Mouse (Mus musculus) small intestine, adult 2 months (tissue): ENCODE measurements around the gene Smim8. TPM values are rescaled to one million over a fixed set of nuclear protein-coding genes. Genes with fewer than 3 reads are reported as not detected.

Experiments used
- H3K27ac ChIP-seq: fragments of 200-500 bp; 2 replicates; pipeline ENCODE4 v1.5.1; 2012; ENCODE audit warnings: low read depth, low read length, control low read depth, inconsistent platforms; ENCODE audit not compliant: insufficient read depth
- H3K27me3 ChIP-seq: fragments of 200-500 bp; 2 replicates; pipeline ENCODE4 v1.6.1; 2012; ENCODE audit warnings: mild to moderate bottlenecking, moderate library complexity, low read length, inconsistent platforms; ENCODE audit not compliant: control insufficient read depth, insufficient read depth
- H3K36me3 ChIP-seq: fragments of 200-500 bp; 2 replicates; pipeline ENCODE4 v1.6.1; 2012; ENCODE audit warnings: mild to moderate bottlenecking, low read length, control low read depth, inconsistent platforms; ENCODE audit not compliant: control insufficient read depth, insufficient read depth
- H3K4me1 ChIP-seq: fragments of 200-500 bp; 2 replicates; pipeline ENCODE4 v1.6.1; 2012; ENCODE audit warnings: low read length, inconsistent platforms, mixed read lengths; ENCODE audit not compliant: control insufficient read depth, insufficient read depth, insufficient read length
- H3K4me3 ChIP-seq: fragments of 200-500 bp; 2 replicates; pipeline ENCODE4 v1.5.1; 2012; ENCODE audit warnings: low read depth, mild to moderate bottlenecking, control low read depth, inconsistent platforms, low read length, moderate library complexity
- CTCF ChIP-seq: fragments of 200-500 bp; IDR thresholded peaks from 2 replicates; pipeline ENCODE4 v1.5.1; 2012; ENCODE audit warnings: low read depth, mild to moderate bottlenecking, control low read depth, inconsistent platforms, low read length, moderate library complexity, mixed read lengths; ENCODE audit not compliant: insufficient replicate concordance, insufficient read length; ENCODE audit errors: extremely low read depth
- POLR2A ChIP-seq: fragments of 200-500 bp; IDR thresholded peaks from 2 replicates; pipeline ENCODE4 v1.6.1; 2012; ENCODE audit warnings: low read depth, mild to moderate bottlenecking, control low read depth, inconsistent platforms, low read length, moderate library complexity
- WGBS: fragments of 180-500 bp; shearing (Covaris S2); methylation state at CpG from one replicate; pipeline ENCODE4 v1.1.7; 2018; 5-methylcytosine and 5-hydroxymethylcytosine counted together
- polyA plus RNA-seq: library from polyadenylated mRNA; depleted of rRNA; stranded (reverse); fragments of >200 nt; gene quantifications from 2 replicates; pipeline ENCODE4 v1.2.3, GENCODE M21; 2012; rRNA removed

The Smim8 gene
- 0.41 and 0.66 TPM in 2 replicates for polyA plus RNA-seq

DNA sequence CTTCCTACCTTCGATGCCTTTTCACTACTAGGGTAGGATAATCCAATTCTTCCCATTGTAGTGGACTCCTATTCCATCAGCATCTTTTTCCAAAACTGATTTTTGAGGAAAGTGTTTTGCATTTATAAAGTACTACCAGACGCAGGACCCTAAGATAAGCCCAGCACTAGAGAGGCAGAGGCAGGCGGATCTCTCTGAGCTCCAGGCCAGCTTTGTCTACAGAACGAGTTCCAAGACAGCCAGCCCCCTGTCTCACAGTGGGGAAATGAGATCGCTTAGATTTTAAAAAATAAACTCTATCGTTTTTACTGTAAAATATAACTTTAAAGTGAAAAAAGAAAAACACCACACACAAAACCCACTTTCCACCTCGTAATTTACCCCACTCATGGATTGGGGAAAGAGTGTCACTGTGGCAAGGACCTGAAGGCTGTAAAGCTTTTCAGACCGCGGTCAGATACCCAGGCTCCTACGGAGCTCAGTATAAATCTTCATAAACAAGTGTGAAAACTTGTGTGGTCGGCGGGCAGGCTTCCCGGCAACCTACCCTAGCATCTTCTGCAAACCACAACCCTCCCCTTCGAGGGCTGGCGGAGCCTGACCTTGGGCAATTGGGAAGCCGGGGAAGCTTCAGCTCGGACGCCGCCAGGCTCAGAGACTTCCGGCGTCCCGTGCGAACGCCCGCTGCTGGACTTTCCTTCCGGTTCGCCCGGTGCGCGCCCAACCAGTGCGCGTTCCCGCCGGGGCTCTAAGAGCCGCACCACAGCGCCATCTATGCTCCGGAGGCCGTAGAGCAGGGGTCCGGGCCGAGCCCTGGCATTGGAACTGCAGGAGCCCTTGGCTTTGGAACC lies at the start of gene Smim8:
Gene Smim8 (minus strand): TSS at position 747 of the 851 bp plus-strand sequence.
- H3K4me3 ChIP-seq, result peak within 1 kb of the TSS; percentile 82
- H3K4me1 ChIP-seq, result no peaks in the 10 kb centered on the region
- H3K27me3 ChIP-seq, result no peaks in the 10 kb centered on the region
- H3K36me3 ChIP-seq, result no peaks in the 10 kb centered on the region
- WGBS, result 3% methylated on average over 40 of the region's 40 CpGs
- peak; percentile 94 for TF ChIP-seq POLR2A
- TF ChIP-seq CTCF, result peak; percentile 89
- peak within 1 kb of the TSS; percentile 57 for H3K27ac ChIP-seq

DNA sequence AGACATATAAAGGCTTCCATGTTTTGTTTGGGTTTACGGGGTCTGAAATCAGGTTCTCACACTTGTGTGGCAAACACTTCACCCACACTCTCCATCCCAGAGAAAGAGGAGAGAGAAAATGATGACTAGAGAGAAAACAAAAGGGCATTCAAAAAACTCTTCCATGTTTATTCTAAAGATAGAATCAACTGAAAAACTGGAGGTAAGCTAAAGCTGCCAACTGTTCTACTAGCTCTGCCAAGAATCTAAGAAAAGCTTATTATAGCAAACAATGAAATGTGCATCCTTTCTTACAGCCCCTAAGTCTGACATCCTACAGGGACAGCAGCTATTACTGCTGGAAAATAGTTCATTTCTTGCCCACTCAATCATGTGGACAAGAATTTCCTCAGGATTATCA lies 45.7 kb upstream of the Smim8 start:
- 97% methylated on average over 1 of the region's 1 CpGs for WGBS
- TF ChIP-seq POLR2A (no peak), CTCF (no peak)
- H3K4me1 ChIP-seq, result no peaks in the 10 kb centered on the region
- no peak overlapping the region for H3K4me3 ChIP-seq
- H3K27me3 ChIP-seq, result no peaks in the 10 kb centered on the region
- no peak overlapping the region for H3K27ac ChIP-seq
- H3K36me3 ChIP-seq, result peaks cover 9% of the 10 kb centered on the region

DNA sequence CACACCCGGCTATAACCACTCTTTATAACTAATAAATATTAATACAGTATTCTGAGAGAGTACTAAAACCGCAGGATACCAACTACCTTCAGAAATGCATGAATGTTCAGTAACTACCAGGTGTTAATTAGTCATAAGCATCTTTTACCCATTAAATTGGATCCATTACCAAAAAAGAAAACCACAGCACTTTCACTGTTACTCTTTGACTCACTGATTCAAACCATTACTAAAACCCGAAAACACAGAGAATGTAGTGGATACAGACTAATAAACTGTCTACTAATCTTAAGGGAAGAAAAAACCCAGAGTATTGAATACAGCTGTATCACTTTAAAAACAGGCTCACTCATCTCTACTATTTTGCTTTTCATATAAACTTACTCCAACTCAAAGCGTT lies 41.7 kb upstream of the Smim8 start:
- Histone ChIP-seq H3K27me3 (no peaks in the 10 kb centered on the region), H3K36me3 (peaks cover 15% of the 10 kb centered on the region), H3K4me3 (no peak overlapping the region), H3K4me1 (no peaks in the 10 kb centered on the region), H3K27ac (no peak overlapping the region)
- 78% methylated on average over 4 of the region's 4 CpGs for WGBS
- no peak for TF ChIP-seq CTCF
- no peak for TF ChIP-seq POLR2A

DNA sequence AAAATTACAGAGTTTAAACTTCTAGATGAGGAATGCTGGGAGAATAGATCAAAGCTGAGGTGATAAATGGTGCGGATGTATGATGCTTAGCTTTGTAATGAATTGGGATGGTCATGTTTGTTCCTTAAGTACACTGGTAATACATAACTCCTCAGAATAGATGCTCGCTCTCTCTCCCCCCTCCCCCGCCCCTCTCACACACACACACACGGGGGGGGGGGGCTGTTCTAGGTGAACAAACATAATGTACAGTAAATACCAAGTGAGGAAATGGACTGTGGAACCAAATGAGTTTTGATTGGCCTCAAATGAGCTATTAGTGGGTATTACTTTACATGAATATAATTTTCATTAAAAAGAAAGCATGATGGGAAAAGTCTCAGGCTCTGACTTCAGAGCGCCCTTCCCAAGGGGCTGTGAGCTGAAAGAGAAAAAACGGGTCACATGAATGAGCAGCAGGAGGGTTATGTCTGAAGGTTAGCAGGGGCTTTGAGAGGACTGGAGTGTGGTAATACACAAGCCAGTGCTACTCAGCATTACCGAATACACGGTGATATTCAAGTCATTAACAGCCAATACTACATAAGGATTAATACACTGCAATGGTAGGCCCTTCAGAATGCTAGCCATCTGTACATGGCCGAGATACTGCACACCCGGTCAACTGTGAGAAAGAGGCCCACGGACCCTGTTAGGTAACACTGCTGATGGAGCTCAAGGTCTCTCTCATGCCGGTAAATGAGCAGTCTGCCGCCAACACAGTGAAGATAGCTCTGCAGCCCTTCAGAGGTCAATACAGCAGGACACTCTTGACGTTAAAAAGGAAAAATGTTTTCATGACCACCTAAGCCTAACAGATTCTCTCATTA lies 23.2 kb upstream of the Smim8 start:
- 86% methylated on average over 14 of the region's 14 CpGs for WGBS
- Histone ChIP-seq H3K4me1 (no peaks in the 10 kb centered on the region), H3K36me3 (peaks cover 10% of the 10 kb centered on the region), H3K27me3 (no peaks in the 10 kb centered on the region), H3K27ac (no peak overlapping the region), H3K4me3 (no peak overlapping the region)
- no peak for TF ChIP-seq POLR2A
- no peak for TF ChIP-seq CTCF

DNA sequence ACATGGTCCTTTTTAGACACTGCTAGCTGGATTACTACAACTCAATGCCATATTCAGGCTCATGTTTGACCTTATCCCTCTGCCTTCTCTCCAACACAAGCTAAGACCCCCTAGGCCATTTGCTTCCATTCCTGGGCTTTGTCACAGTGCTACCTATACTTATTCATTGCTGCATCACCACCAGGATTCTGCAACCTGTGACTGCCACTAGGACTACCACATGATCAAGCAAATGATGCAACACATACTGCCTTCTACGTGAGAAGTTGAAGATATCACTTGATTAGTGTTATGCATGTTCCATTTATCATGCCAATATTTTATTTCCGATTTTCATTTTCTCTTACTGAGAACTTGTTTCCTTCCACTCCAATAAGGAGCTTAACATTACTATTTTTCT lies 19.8 kb upstream of the Smim8 start:
- no peaks in the 10 kb centered on the region for H3K4me1 ChIP-seq
- H3K27ac ChIP-seq, result no peak overlapping the region
- 0 out of 2 replicates have a peak, but pooled peaks cover 2% of the 10 kb centered on the region for H3K36me3 ChIP-seq
- 77% methylated on average over 2 of the region's 2 CpGs for WGBS
- H3K27me3 ChIP-seq, result no peaks in the 10 kb centered on the region
- TF ChIP-seq CTCF (no peak), POLR2A (no peak)
- no peak overlapping the region for H3K4me3 ChIP-seq

DNA sequence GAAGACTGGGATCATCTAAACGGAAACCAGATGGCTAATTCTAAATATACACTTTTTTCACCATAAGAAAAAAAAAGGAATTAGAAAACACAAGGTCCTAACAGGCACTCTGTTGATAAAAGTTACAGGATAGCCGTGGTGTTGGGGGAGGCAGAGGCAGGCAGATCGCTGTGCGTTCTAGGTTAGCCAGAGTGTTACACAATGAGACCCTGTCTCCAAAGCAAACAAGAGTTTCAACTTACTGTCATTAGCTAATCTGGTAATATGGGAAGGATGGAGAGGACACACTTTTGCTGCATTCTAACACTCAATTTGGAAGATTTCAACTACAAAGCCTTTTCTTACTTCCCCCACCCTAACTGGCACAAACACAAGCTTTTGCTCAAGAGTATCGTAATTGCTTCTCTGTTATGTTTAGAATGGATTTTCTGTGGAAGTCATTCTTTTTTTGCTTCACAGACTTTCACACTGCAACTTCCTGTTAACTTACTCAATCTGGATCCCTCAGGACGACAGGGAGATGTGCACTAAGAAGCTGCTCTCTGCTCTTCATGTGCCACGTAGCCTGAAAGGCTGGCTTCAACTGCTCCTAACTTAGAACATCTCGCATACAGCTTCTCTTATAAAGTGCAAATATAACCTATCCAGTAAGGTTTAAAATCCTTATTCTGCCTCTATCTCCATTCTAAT lies 19.2 kb upstream of the Smim8 start:
- no peak overlapping the region for H3K27ac ChIP-seq
- TF ChIP-seq POLR2A (no peak), CTCF (no peak)
- 74% methylated on average over 8 of the region's 8 CpGs for WGBS
- H3K27me3 ChIP-seq, result no peaks in the 10 kb centered on the region
- no peaks in the 10 kb centered on the region for H3K4me1 ChIP-seq
- no peak overlapping the region for H3K4me3 ChIP-seq
- H3K36me3 ChIP-seq, result no peaks in the 10 kb centered on the region

DNA sequence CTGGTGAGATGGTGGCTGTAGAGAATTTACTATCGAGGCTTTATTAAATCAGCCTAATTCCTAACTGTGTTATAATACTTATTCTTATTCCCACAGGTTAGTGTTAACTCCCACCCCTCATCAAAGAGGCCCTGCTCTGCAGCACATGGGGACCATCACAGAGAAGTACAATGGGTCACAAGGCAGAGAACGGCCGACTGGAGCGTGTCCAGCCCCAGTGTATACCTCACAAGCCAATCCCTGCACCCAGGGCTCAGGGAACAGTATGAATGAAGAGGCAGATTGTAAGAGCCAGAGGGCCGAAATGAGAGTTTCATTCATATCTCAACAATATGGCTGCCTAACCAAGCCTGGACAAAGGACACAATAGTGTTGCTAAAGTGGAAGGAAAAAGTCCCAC lies 18.1 kb upstream of the Smim8 start:
- Histone ChIP-seq H3K27me3 (no peaks in the 10 kb centered on the region), H3K4me1 (no peaks in the 10 kb centered on the region), H3K36me3 (no peaks in the 10 kb centered on the region), H3K4me3 (no peak overlapping the region), H3K27ac (no peak overlapping the region)
- TF ChIP-seq CTCF (no peak), POLR2A (no peak)
- WGBS, result 81% methylated on average over 5 of the region's 5 CpGs
